Mouse (Mus musculus) hindbrain, postnatal 0 days (tissue): ENCODE measurements at regions not wholly inside any gene's neighbourhood (a gene's known extent, or its start where the extent isn't known, plus 50 kb on each side); places are given as distances from the start of the nearest gene placed in this dataset.
"Not testable (repeated sequence)": the region's sequence is repeated elsewhere in the genome, so short reads cannot be mapped to it uniquely, and the experiment has no call there.

ENCODE experiments used
- ATAC-seq: fragments of 200-750 bp; cut with Nextera tagmentation; 2 replicates; pipeline ENCODE4 v1.8.0; 2017; ENCODE audit warnings: mild to moderate bottlenecking, moderate TSS enrichment, moderate library complexity
- DNase-seq: peaks from one replicate; pipeline ENCODE4 v3.0.0-alpha.2; 2015; ENCODE audit warnings: low spot score
- H3K27ac ChIP-seq: fragments of 300-500 bp; sonication (generic); 2 replicates; pipeline ENCODE4 v1.5.1; 2014; ENCODE audit warnings: mild to moderate bottlenecking
- H3K27me3 ChIP-seq: fragments of 300-500 bp; sonication (generic); 2 replicates; pipeline ENCODE4 v1.6.1; 2014; ENCODE audit warnings: low read length, mixed read lengths; ENCODE audit not compliant: insufficient read depth
- H3K36me3 ChIP-seq: fragments of 300-500 bp; sonication (generic); 2 replicates; pipeline ENCODE4 v1.6.1; 2014; ENCODE audit warnings: low read length, mixed read lengths; ENCODE audit not compliant: insufficient read depth
- H3K4me1 ChIP-seq: fragments of 300-500 bp; sonication (generic); 2 replicates; pipeline ENCODE4 v1.6.1; 2014; ENCODE audit warnings: antibody characterized with exemption, low read length, mixed read lengths; ENCODE audit not compliant: insufficient read depth
- H3K4me2 ChIP-seq: fragments of 300-500 bp; sonication (generic); 2 replicates; pipeline ENCODE4 v1.6.1; 2014; ENCODE audit warnings: low read depth, mild to moderate bottlenecking, low read length, moderate library complexity, mixed read lengths
- H3K4me3 ChIP-seq: fragments of 300-500 bp; sonication (generic); 2 replicates; pipeline ENCODE4 v1.5.1; 2014; ENCODE audit warnings: low read length
- H3K9ac ChIP-seq: fragments of 300-500 bp; sonication (generic); replicated peaks from 2 replicates; pipeline ENCODE4 v1.6.1; 2014; ENCODE audit warnings: mild to moderate bottlenecking, low read length, moderate library complexity, mixed read lengths
- H3K9me3 ChIP-seq: fragments of 300-500 bp; sonication (generic); 2 replicates; pipeline ENCODE4 v1.6.1; 2016; ENCODE audit warnings: low read length, mixed read lengths
- CTCF ChIP-seq: IDR thresholded peaks from 2 replicates; pipeline ENCODE4 v1.5.1; 2016; ENCODE audit warnings: antibody characterized with exemption, control low read depth, low read depth
- WGBS: fragments of 180-500 bp; shearing (Covaris S2); extraction: QIAGEN DNeasy Blood & Tissue Kit; methylation state at CpG from one replicate; pipeline ENCODE4 v1.1.7; 2014; 5-methylcytosine and 5-hydroxymethylcytosine counted together

DNA sequence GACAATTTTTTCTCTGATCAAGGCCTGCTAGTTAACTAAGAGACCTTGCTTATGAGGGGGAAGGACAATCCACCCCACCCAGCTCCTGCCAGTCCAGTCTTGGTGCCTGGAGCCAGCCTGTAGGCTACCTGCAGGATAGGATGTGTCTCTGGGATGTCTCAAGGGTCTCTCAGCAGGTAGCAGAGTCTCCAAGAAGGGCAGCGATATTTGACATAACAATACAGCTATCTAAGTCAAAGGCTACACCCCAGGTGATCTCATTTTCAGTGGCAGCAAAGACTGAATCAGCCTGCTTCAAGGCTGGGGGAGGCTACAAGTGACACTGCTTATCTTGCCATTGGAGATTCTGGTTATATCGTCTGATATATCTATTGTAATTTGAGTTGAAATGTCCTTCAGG, 1267.5 kb downstream of the Pcdh9 start:
- H3K27me3 ChIP-seq = no peaks in the 10 kb centered on the region
- no peak for ATAC-seq
- no peak for TF ChIP-seq CTCF
- no peak overlapping the region for H3K4me2 ChIP-seq
- DNase-seq = no peak
- H3K9me3 ChIP-seq = no peaks in the 10 kb centered on the region
- H3K4me1 ChIP-seq = no peaks in the 10 kb centered on the region
- no peaks in the 10 kb centered on the region for H3K36me3 ChIP-seq
- H3K4me3 ChIP-seq = no peak overlapping the region
- no peak overlapping the region for H3K27ac ChIP-seq
- no peak overlapping the region for H3K9ac ChIP-seq
- whole genome bisulfite sequencing = 34% methylated on average over 2 of the region's 2 CpGs

GRCm38 (mm10) chr14:92615605-92616004, 1274.9 kb downstream of the Pcdh9 start:
- WGBS = 98% methylated on average over 4 of the region's 4 CpGs

DNA sequence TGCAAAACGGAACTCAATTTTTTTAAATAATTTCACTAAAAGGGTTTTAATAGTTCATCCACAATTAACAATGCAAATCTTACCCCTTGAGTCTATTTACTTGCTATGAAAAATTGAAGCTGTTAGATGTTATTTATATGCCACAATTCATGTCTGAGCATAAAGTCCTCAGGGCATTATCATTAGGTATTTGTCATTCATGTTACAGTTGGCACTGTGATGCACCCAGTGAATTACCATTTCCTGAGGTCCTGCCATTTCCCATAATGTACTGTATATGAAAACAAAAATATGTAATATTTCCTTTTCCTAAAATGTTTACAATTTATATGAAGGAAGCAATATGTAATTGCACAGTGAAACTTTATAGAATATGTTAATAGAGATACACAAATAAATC, 1296.8 kb downstream of the Pcdh9 start:
- no peaks in the 10 kb centered on the region for H3K9me3 ChIP-seq
- no peak for DNase-seq
- H3K4me3 ChIP-seq = no peak overlapping the region
- ATAC-seq = no peak
- H3K36me3 ChIP-seq = no peaks in the 10 kb centered on the region
- no peak overlapping the region for H3K9ac ChIP-seq
- WGBS = 64% methylated on average over 1 of the region's 1 CpGs
- no peaks in the 10 kb centered on the region for H3K4me1 ChIP-seq
- no peak overlapping the region for H3K4me2 ChIP-seq
- H3K27ac ChIP-seq = no peak overlapping the region
- no peak for TF ChIP-seq CTCF
- H3K27me3 ChIP-seq = no peaks in the 10 kb centered on the region

More at GRCm38 (mm10) chr14:92615605-92616004, 1274.9 kb downstream of the Pcdh9 start:
- no peak for DNase-seq
- no peaks in the 10 kb centered on the region for H3K9me3 ChIP-seq
- no peak overlapping the region for H3K4me3 ChIP-seq
- no peaks in the 10 kb centered on the region for H3K36me3 ChIP-seq
- H3K27me3 ChIP-seq = no peaks in the 10 kb centered on the region
- ATAC-seq = no peak
- no peak overlapping the region for H3K27ac ChIP-seq
- no peak overlapping the region for H3K9ac ChIP-seq
- no peak overlapping the region for H3K4me2 ChIP-seq
- TF ChIP-seq CTCF = no peak
- H3K4me1 ChIP-seq = no peaks in the 10 kb centered on the region

- 39% methylated on average over 7 of the region's 7 CpGs for WGBS
- Histone ChIP-seq H3K4me3 (no peak overlapping the region), H3K27ac (no peak overlapping the region), H3K9me3 (no peaks in the 10 kb centered on the region), H3K36me3 (no peaks in the 10 kb centered on the region), H3K27me3 (no peaks in the 10 kb centered on the region), H3K9ac (no peak overlapping the region), H3K4me1 (no peaks in the 10 kb centered on the region), H3K4me2 (no peak overlapping the region)
- no peak for TF ChIP-seq CTCF
- ATAC-seq (no peak), DNase-seq (peak; percentile 12)
Observed at GRCm38 (mm10) chr14:92591592-92592198, 1298.8 kb downstream of the Pcdh9 start.

- H3K27me3 ChIP-seq, H3K27ac ChIP-seq, H3K36me3 ChIP-seq, ATAC-seq, DNase-seq, H3K9me3 ChIP-seq, H3K4me2 ChIP-seq, H3K9ac ChIP-seq, H3K4me3 ChIP-seq, H3K4me1 ChIP-seq: not testable (repeated sequence)
- WGBS = 94% methylated on average over 4 of the region's 4 CpGs
Observed at GRCm38 (mm10) chr14:92588236-92588635, 1302.2 kb downstream of the Pcdh9 start.

- Histone ChIP-seq H3K27ac (no peak overlapping the region), H3K27me3 (no peaks in the 10 kb centered on the region), H3K4me2 (no peak overlapping the region), H3K9ac (no peak overlapping the region), H3K4me1 (no peaks in the 10 kb centered on the region), H3K9me3 (no peaks in the 10 kb centered on the region), H3K36me3 (no peaks in the 10 kb centered on the region), H3K4me3 (no peak overlapping the region)
- no peak for ATAC-seq
- TF ChIP-seq CTCF = no peak
- DNase-seq = peak; percentile 16
- WGBS = 21% methylated on average over 2 of the region's 2 CpGs
Observed at GRCm38 (mm10) chr14:92566986-92567385, 1323.5 kb downstream of the Pcdh9 start.
